Mouse (Mus musculus) lung, adult 2 months (tissue): ENCODE results near the gene A830031A19Rik.

Source experiments
- CTCF ChIP-seq: fragments of 200-500 bp; IDR thresholded peaks from 2 replicates; pipeline ENCODE4 v1.5.1; 2011; ENCODE audit warnings: mild to moderate bottlenecking, low read length, control low read depth; ENCODE audit not compliant: insufficient read depth
- POLR2A ChIP-seq: fragments of 200-500 bp; IDR thresholded peaks from 2 replicates; pipeline ENCODE4 v1.6.1; 2011; ENCODE audit warnings: low read depth, mild to moderate bottlenecking, control low read depth, low read length, borderline replicate concordance; ENCODE audit errors: extremely low read depth

- TF ChIP-seq CTCF (peak; percentile 85), POLR2A (no peak)
These were observed 25.4 kb downstream of the A830031A19Rik start for GRCm38 (mm10) chr11:24049226-24050031.
